Mouse (Mus musculus): ENCODE measurements around the gene Cdk2ap2. TPM values are rescaled to one million over a fixed set of nuclear protein-coding genes. Genes with fewer than 3 reads are reported as not detected.
"Not testable (repeated sequence)": the region's sequence is repeated elsewhere in the genome, so short reads cannot be mapped to it uniquely, and the experiment has no call there.

Gene Cdk2ap2
- polyA plus RNA-seq, 1 experiment from 2014 or later: 93.8 TPM

- no peak for ATAC-seq
- POLR2A ChIA-PET: interaction anchor here (0.6 to 2.1 kb wide), 3 partner anchors 42 to 244 kb away, joined by 3 to 6 read pairs (median 3); partner anchors contain the start of gene Ppp1ca
These were observed 33.1 kb downstream of the Cdk2ap2 start for GRCm38 (mm10) chr19:4130106-4130505.

GRCm38 (mm10) chr19:4131075-4131474, 34.1 kb downstream of the Cdk2ap2 start:
- DNase-seq (ENCODE audit: low read depth, low spot score) (no peak), ATAC-seq (no peak)
- ChIA-PET CTCF (interaction anchor here (1.8 kb wide), 1 partner anchor 32 kb away, joined by 4 read pairs; no protein-coding TSS in a partner anchor), POLR2A (no interaction called here)
- in situ Hi-C loops (cut with MboI; ENCODE audit: low pct_unique_long_range_greater_than_20kb): no loop called here
- H3K27me3 ChIP-seq: no peaks in the 10 kb centered on the region
- no peak for TF ChIP-seq CTCF (IDR thresholded peaks at IDR 0.05)

More at GRCm38 (mm10) chr19:4130106-4130505, 33.1 kb downstream of the Cdk2ap2 start:
- in situ Hi-C loops (cut with MboI; ENCODE audit: low pct_unique_long_range_greater_than_20kb): no loop called here
- CTCF ChIA-PET: no interaction called here
- H3K27me3 ChIP-seq: no peaks in the 10 kb centered on the region
- DNase-seq (ENCODE audit: low read depth, low spot score): no peak
- TF ChIP-seq CTCF (IDR thresholded peaks at IDR 0.05): no peak

- TF ChIP-seq CTCF (IDR thresholded peaks at IDR 0.05): no peak
- POLR2A ChIA-PET: no interaction called here
- CTCF ChIA-PET: interaction anchor here (1.8 kb wide), 1 partner anchor 33 kb away, joined by 4 read pairs; no protein-coding TSS in a partner anchor
- ATAC-seq (no peak), DNase-seq (ENCODE audit: low read depth, low spot score) (no peak)
- in situ Hi-C loops (cut with MboI; ENCODE audit: low pct_unique_long_range_greater_than_20kb): no loop called here
- no peaks in the 10 kb centered on the region for H3K27me3 ChIP-seq
These were observed 34.8 kb downstream of the Cdk2ap2 start for GRCm38 (mm10) chr19:4131768-4132167.

GRCm38 (mm10) chr19:4134354-4134753, 37.4 kb downstream of the Cdk2ap2 start:
- CTCF ChIA-PET: interaction anchor here (1.1 kb wide), 1 partner anchor 52 kb away, joined by 3 read pairs; no protein-coding TSS in a partner anchor
- POLR2A ChIA-PET: interaction anchor here (0.7 kb wide), 1 partner anchor 14 kb away, joined by 3 read pairs; no protein-coding TSS in a partner anchor
- no peak for ATAC-seq
- TF ChIP-seq CTCF (IDR thresholded peaks at IDR 0.05): no peak
- no peak for DNase-seq (ENCODE audit: low read depth, low spot score)
- in situ Hi-C loops (cut with MboI; ENCODE audit: low pct_unique_long_range_greater_than_20kb): no loop called here
- no peaks in the 10 kb centered on the region for H3K27me3 ChIP-seq

- CTCF ChIA-PET; DNase-seq (ENCODE audit: low read depth, low spot score); in situ Hi-C loops (cut with MboI; ENCODE audit: low pct_unique_long_range_greater_than_20kb); H3K27me3 ChIP-seq: not testable (repeated sequence)
- ATAC-seq: peak; percentile 2
- POLR2A ChIA-PET: interaction anchor here (0.9 kb wide), 1 partner anchor 9 kb away, joined by 3 read pairs; no protein-coding TSS in a partner anchor
These were observed 38.4 kb downstream of the Cdk2ap2 start for GRCm38 (mm10) chr19:4135229-4135962.

GRCm38 (mm10) chr19:4135963-4136345, 39.0 kb downstream of the Cdk2ap2 start:
- peak; percentile 29 for ATAC-seq
- POLR2A ChIA-PET; H3K27me3 ChIP-seq; in situ Hi-C loops (cut with MboI; ENCODE audit: low pct_unique_long_range_greater_than_20kb); DNase-seq (ENCODE audit: low read depth, low spot score): not testable (repeated sequence)
- CTCF ChIA-PET: interaction anchor here (1.2 kb wide), 1 partner anchor 11 kb away, joined by 3 read pairs; no protein-coding TSS in a partner anchor

GRCm38 (mm10) chr19:4136463-4136862, 39.5 kb downstream of the Cdk2ap2 start:
- DNase-seq (ENCODE audit: low read depth, low spot score) (no peak), ATAC-seq (no peak)
- H3K27me3 ChIP-seq: no peaks in the 10 kb centered on the region
- in situ Hi-C loops (cut with MboI; ENCODE audit: low pct_unique_long_range_greater_than_20kb): no loop called here
- no peak for TF ChIP-seq CTCF (IDR thresholded peaks at IDR 0.05)
- POLR2A ChIA-PET: no interaction called here
- CTCF ChIA-PET: interaction anchor here (1.0 to 1.2 kb wide), 2 partner anchors 11 to 38 kb away, joined by 3 read pairs; no protein-coding TSS in a partner anchor

- CTCF ChIA-PET: interaction anchor here (1.1 to 1.5 kb wide), 2 partner anchors 68 to 119 kb away, joined by 3 read pairs; no protein-coding TSS in a partner anchor
- POLR2A ChIA-PET: no interaction called here
- no peaks in the 10 kb centered on the region for H3K27me3 ChIP-seq
- DNase-seq (ENCODE audit: low read depth, low spot score) (no peak), ATAC-seq (no peak)
- TF ChIP-seq CTCF (IDR thresholded peaks at IDR 0.05): no peak
- in situ Hi-C loops (cut with MboI; ENCODE audit: low pct_unique_long_range_greater_than_20kb): no loop called here
These were observed 40.9 kb downstream of the Cdk2ap2 start for GRCm38 (mm10) chr19:4137913-4138312.

GRCm38 (mm10) chr19:4139446-4139845, 42.5 kb downstream of the Cdk2ap2 start, which contains the start of gene Gpr152:
Gene Gpr152 (plus strand): TSS chr19:4139787.
- H3K27me3 ChIP-seq: no peaks in the 10 kb centered on the region
- CTCF ChIA-PET: no interaction called here
- no peak for DNase-seq (ENCODE audit: low read depth, low spot score)
- no peak for ATAC-seq
- TF ChIP-seq CTCF (IDR thresholded peaks at IDR 0.05): no peak
- POLR2A ChIA-PET: interaction anchor here (0.6 to 1.6 kb wide), 2 partner anchors 8 to 21 kb away, joined by 3 to 4 read pairs; no protein-coding TSS in a partner anchor
- in situ Hi-C loops (cut with MboI; ENCODE audit: low pct_unique_long_range_greater_than_20kb): no loop called here

GRCm38 (mm10) chr19:4140147-4140546, 43.2 kb downstream of the Cdk2ap2 start:
- ChIA-PET CTCF (interaction anchor here (1.2 to 1.5 kb wide), 2 partner anchors 14 to 20 kb away, joined by 3 read pairs; no protein-coding TSS in a partner anchor), POLR2A (interaction anchor here (0.6 kb wide), 1 partner anchor 21 kb away, joined by 3 read pairs; no protein-coding TSS in a partner anchor)
- in situ Hi-C loops (cut with MboI; ENCODE audit: low pct_unique_long_range_greater_than_20kb): no loop called here
- ATAC-seq (no peak), DNase-seq (ENCODE audit: low read depth, low spot score) (no peak)
- no peaks in the 10 kb centered on the region for H3K27me3 ChIP-seq
- no peak for TF ChIP-seq CTCF (IDR thresholded peaks at IDR 0.05)

All from Patski (cell line).